Mouse (Mus musculus) central nervous system, embryonic 14 days (tissue): ENCODE measurements around the gene Arl15. TPM values are rescaled to one million over a fixed set of nuclear protein-coding genes. Genes with fewer than 3 reads are reported as not detected.

Experiments
- polyA plus RNA-seq: library from polyadenylated mRNA; depleted of rRNA; stranded (reverse); fragments of >200 nt; gene quantifications from 2 replicates; pipeline ENCODE4 v1.2.3, GENCODE M21; 2012; rRNA removed

The Arl15 gene
- 19.7 and 21.0 TPM in 2 replicates for polyA plus RNA-seq

GRCm38 (mm10) chr13:113794039-113794704, at the start of gene Arl15:
Arl15 (plus strand) TSS chr13:113794505.

Other genes with a start within 250 kb of the Arl15 start
- gene Snx18, start 175.9 kb upstream of the Arl15 start, polyA plus RNA-seq, result 10.5 and 13.9 TPM in 2 replicates
- 0.31 and 3.1 TPM in 2 replicates for gene Hspb3, start 130.8 kb upstream of the Arl15 start, polyA plus RNA-seq